Mouse (Mus musculus) G1E (cell line): Measurements from ENCODE around the gene Acrbp. TPM values are rescaled to one million over a fixed set of nuclear protein-coding genes. Genes with fewer than 3 reads are reported as not detected.

Experiments used
- ATAC-seq: 2 replicates; pipeline ENCODE4 v1.8.0; 2016; ENCODE audit warnings: mild to moderate bottlenecking; ENCODE audit not compliant: insufficient number of reproducible peaks, poor library complexity, low FRiP score, severe bottlenecking; ENCODE audit errors: extremely low read depth
- DNase-seq: peaks from one replicate; pipeline ENCODE4 v3.0.0; 2012; ENCODE audit warnings: low spot score
- H3K27me3 ChIP-seq: 2 replicates; pipeline ENCODE4 v1.6.1; 2012; ENCODE audit warnings: mild to moderate bottlenecking, low read length, inconsistent platforms; ENCODE audit not compliant: insufficient read depth
- H3K36me3 ChIP-seq: replicated peaks from 2 replicates; pipeline ENCODE3; 2012; ENCODE audit warnings: mild to moderate bottlenecking, inconsistent platforms
- H3K4me1 ChIP-seq: 2 replicates; pipeline ENCODE4 v1.6.1; 2012; ENCODE audit warnings: low read depth, low read length, inconsistent platforms, mixed read lengths; ENCODE audit not compliant: insufficient read depth
- H3K4me3 ChIP-seq: 2 replicates; pipeline ENCODE4 v1.5.1; 2012; ENCODE audit warnings: low read depth, mild to moderate bottlenecking, inconsistent platforms, low read length, moderate library complexity, mixed read lengths
- H3K9me3 ChIP-seq: replicated peaks from 2 replicates; pipeline ENCODE4 v1.6.1; 2012; ENCODE audit warnings: inconsistent platforms
- CTCF ChIP-seq: IDR thresholded peaks from 2 replicates; pipeline ENCODE4 v1.5.1; 2012; ENCODE audit warnings: low read depth, low read length, inconsistent platforms, mixed read lengths
- GATA1 ChIP-seq: IDR thresholded peaks from 2 replicates; pipeline ENCODE4 v1.6.1; 2012; ENCODE audit warnings: borderline replicate concordance, low read length, inconsistent platforms, mixed read lengths
- GATA2 ChIP-seq: IDR thresholded peaks from 2 replicates; pipeline ENCODE4 v1.6.1; 2012; ENCODE audit warnings: low read depth, low read length, inconsistent platforms, borderline replicate concordance
- POLR2AphosphoS5 ChIP-seq: IDR thresholded peaks from 2 replicates; pipeline ENCODE4 v1.6.1; 2012; ENCODE audit warnings: low read depth, low read length, inconsistent platforms; ENCODE audit not compliant: insufficient replicate concordance
- TAL1 ChIP-seq: conservative IDR thresholded peaks from 2 replicates; pipeline ENCODE4 v1.6.1; 2012; ENCODE audit warnings: low read depth, low read length, inconsistent platforms, mixed read lengths
- polyA plus RNA-seq: library from polyadenylated mRNA; stranded (reverse); fragments of >175 nt; gene quantifications from 2 replicates; pipeline ENCODE4 v1.2.3, GENCODE M21; 2012
- total RNA-seq, 2 experiments: library from RNA; stranded (forward) in 1 of 2; stranded (reverse) in 1 of 2; fragments of 200-1000 nt in 1 of 2; fragments of >200 nt in 1 of 2; fragmentation: Nextera tagmentation in 1 of 2; gene quantifications; 2 replicates each; pipeline ENCODE4 v1.2.3; 2014 to 2017

The Acrbp gene
- total and polyA plus RNA-seq, 3 experiments: 4.7 to 16.1 (median 9.4) TPM

DNA sequence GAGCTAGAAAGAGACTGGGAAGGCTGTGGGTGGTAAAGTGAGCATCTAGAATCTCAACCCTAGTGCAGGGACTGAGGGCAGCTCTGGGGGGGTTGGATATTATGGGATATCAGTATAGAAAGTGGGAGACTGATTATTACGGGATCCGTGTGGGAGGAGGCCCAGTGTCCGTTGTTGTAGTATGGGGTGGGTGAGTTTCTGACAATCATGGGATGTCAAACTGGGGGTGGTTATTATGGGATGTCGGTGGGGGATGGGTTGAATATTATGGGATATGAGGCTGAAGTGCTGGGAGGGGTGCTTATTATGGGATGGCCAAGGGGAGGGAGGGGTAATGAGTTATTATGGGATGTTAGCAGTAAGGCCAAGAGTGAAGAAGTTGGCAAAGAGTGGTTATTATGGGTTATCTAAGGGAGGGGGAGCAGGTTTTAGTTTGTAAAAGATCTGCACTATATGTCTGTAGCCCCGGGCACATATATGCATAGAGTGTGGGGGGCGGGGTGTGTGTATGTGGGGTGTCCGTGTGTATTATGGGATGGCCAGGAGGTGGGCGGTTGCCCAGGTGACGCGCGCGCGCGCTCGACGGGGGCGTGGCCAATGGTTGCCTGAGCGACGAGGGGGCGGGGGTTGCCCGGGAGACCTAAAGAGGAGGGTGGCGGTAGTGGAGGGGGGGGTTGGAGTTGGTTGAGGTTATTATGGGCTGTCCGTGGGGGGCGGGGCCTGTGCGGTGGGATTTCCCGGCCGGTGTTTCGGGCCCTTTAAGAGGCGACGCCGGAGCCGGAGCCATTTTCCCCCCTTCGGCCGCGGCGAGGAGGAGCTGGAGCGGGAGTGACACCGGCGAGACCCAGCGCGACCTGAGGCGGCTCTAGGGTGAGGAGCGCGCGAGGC is 46.1 kb downstream of the Acrbp start, which contains the start of gene Chd4:
TSS of gene Chd4 (plus strand) at position 591 of the 888 bp plus-strand sequence.
- Histone ChIP-seq H3K36me3 (peaks cover 37% of the 10 kb centered on the region), H3K27me3 (no peaks in the 10 kb centered on the region), H3K4me1 (peaks cover 70% of the 10 kb centered on the region), H3K9me3 (no peaks in the 10 kb centered on the region), H3K4me3 (peak within 1 kb of the TSS; percentile 91)
- TF ChIP-seq TAL1: no peak
- TF ChIP-seq GATA1: no peak
- TF ChIP-seq GATA2: no peak
- no peak for TF ChIP-seq POLR2AphosphoS5
- TF ChIP-seq CTCF: no peak
- DNase-seq (peak; percentile 77), ATAC-seq (peak; percentile 36)

- Histone ChIP-seq H3K9me3 (no peaks in the 10 kb centered on the region), H3K27me3 (no peaks in the 10 kb centered on the region), H3K4me1 (peaks cover 70% of the 10 kb centered on the region), H3K36me3 (peaks cover 43% of the 10 kb centered on the region), H3K4me3 (peak overlapping the region; percentile 91)
- ATAC-seq (no peak), DNase-seq (peak; percentile 46)
- no peak for TF ChIP-seq GATA1
- no peak for TF ChIP-seq GATA2
- TF ChIP-seq TAL1: no peak
- no peak for TF ChIP-seq CTCF
- TF ChIP-seq POLR2AphosphoS5: no peak
Measured at GRCm38 (mm10) chr6:125096279-125096596, 46.7 kb downstream of the Acrbp start.

DNA sequence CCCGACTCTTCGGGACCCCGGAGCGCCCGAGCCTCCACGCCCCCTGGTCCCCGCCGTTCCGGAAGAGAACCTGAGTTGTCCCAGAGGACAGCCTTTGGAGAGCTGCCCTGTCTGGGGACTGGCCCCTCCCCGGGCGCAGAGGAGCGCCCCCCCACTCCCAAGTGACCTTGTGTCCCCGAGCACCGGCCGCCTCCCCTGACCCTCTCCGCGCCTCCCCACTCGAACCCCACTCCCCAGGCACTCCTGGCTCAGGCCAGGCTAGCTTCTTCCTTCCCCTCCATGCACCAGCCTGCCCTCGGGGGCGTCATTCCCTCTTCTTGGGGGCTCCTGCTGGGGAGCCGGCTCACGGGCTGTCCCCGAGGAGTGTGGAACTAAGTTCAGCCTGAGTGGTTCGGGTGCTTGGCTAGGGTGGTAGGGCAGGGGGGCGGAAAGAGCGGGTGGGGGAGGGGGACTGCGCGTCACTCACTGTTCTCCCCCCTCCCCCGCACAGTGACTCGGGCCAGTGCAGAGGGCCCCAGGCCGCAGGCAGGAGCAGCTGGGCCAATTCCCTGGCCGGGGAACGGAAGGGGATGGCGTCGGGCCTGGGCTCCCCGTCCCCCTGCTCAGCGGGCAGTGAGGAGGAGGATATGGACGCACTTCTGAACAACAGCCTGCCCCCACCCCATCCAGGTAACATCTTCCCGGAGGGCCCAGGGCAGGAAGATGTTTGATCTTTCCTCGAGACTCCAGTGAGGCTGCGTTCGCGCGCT is 47.3 kb downstream of the Acrbp start:
- no peaks in the 10 kb centered on the region for H3K27me3 ChIP-seq
- peaks cover 49% of the 10 kb centered on the region for H3K36me3 ChIP-seq
- ATAC-seq: peak; percentile 17; the same call in 1 of the 2 replicates
- no peaks in the 10 kb centered on the region for H3K9me3 ChIP-seq
- TF ChIP-seq POLR2AphosphoS5 (no peak), GATA2 (no peak), CTCF (no peak), GATA1 (no peak), TAL1 (no peak)
- peaks cover 71% of the 10 kb centered on the region for H3K4me1 ChIP-seq
- peak; percentile 87 for DNase-seq
- peak overlapping the region; percentile 91 for H3K4me3 ChIP-seq

GRCm38 (mm10) chr6:125097346-125097689 is 47.8 kb downstream of the Acrbp start:
- no peak for ATAC-seq
- peak overlapping the region; percentile 91 for H3K4me3 ChIP-seq
- peaks cover 73% of the 10 kb centered on the region for H3K4me1 ChIP-seq
- H3K36me3 ChIP-seq: peaks cover 54% of the 10 kb centered on the region
- H3K9me3 ChIP-seq: no peaks in the 10 kb centered on the region
- peak; percentile 35 for DNase-seq
- TF ChIP-seq TAL1 (no peak), POLR2AphosphoS5 (no peak), CTCF (no peak), GATA2 (no peak), GATA1 (no peak)
- H3K27me3 ChIP-seq: no peaks in the 10 kb centered on the region; the same call in 1 of the 2 replicates

DNA sequence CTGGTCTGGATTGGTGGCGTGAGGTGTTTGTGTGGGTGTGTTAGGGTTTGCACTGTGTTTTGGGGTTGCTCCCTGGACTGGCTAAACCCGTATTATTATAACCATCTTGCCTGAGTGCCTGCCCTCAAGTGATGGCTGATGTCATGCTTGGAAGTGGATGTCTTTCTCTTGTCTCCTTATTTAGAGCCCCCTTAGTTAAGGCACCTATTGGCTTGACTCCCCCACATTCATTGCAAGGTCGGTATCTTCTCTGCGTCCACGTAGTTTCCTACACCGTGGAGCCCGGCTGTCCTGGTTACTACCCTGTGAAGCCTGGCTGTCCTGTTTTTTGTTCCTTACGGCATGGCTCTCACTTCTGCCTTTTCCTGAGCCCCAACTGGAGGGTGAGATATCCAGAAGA is 48.5 kb downstream of the Acrbp start:
- H3K4me3 ChIP-seq: peak overlapping the region; percentile 91
- H3K27me3 ChIP-seq: no peaks in the 10 kb centered on the region; the same call in 1 of the 2 replicates
- peaks cover 60% of the 10 kb centered on the region for H3K36me3 ChIP-seq
- DNase-seq (no peak), ATAC-seq (no peak)
- peaks cover 79% of the 10 kb centered on the region for H3K4me1 ChIP-seq
- no peak for TF ChIP-seq GATA1
- TF ChIP-seq TAL1: no peak
- no peak for TF ChIP-seq CTCF
- TF ChIP-seq GATA2: no peak
- TF ChIP-seq POLR2AphosphoS5: no peak
- no peaks in the 10 kb centered on the region for H3K9me3 ChIP-seq

GRCm38 (mm10) chr6:125098513-125098912 is 49.0 kb downstream of the Acrbp start:
- ATAC-seq: no peak
- Histone ChIP-seq H3K27me3 (no peaks in the 10 kb centered on the region; the same call in 1 of the 2 replicates), H3K4me3 (peak overlapping the region; percentile 91; the same call in 1 of the 2 replicates), H3K4me1 (peaks cover 80% of the 10 kb centered on the region), H3K9me3 (no peaks in the 10 kb centered on the region), H3K36me3 (peaks cover 64% of the 10 kb centered on the region)
- TF ChIP-seq TAL1 (no peak), POLR2AphosphoS5 (no peak), CTCF (no peak), GATA2 (no peak), GATA1 (no peak)
- DNase-seq: no peak
